Mouse (Mus musculus) pancreas, adult 10 weeks (tissue): ENCODE data around the gene Olfr585. TPM values are rescaled to one million over a fixed set of nuclear protein-coding genes. Genes with fewer than 3 reads are reported as not detected.

Experiments
- polyA plus RNA-seq: library from polyadenylated mRNA; stranded (reverse); fragments of 350-450 nt; fragmentation: Illumina TruSeq; extraction: RNeasy Lipid Tissue Mini Kit (QIAGEN cat#74804); gene quantifications from one replicate; pipeline ENCODE4 v1.2.3, GENCODE M21; 2015; ENCODE audit warnings: low read depth, low replicate concordance; ENCODE audit not compliant: insufficient read depth

The Olfr585 gene
- not detected for polyA plus RNA-seq

GRCm38 (mm10) chr7:103097420-103097819, at the start of gene Olfr585:
Gene Olfr585, plus strand, starts transcription at chr7:103097720.

DNA sequence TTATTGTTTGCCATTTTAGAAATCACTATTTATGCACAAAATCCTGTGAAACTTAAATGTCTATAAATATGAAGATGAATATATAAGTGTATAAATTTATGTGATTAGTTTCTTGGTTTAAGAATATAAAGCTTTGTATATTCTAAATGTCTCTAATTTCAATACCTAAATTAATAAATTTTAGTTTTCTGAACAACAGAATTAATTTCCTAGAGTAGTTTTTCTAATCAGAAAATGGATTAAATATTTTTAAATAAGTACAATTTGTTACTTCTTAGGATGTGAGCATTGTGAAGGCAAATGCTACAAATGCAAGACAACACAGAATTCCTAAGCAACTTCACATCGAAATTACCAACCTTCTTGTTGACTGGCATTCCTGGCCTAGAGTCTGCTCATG, 46.5 kb upstream of the Olfr585 start, which contains the start of gene Olfr583:
Gene Olfr583 (plus strand): TSS at position 301 of the 400 bp plus-strand sequence.

GRCm38 (mm10) chr7:103081585-103081984, 15.9 kb upstream of the Olfr585 start, which contains the start of gene Olfr584:
Gene Olfr584, plus strand, starts transcription at chr7:103081885.

GRCm38 (mm10) chr7:103125538-103125937, 28.0 kb downstream of the Olfr585 start, which contains the start of gene Olfr586:
Gene Olfr586, minus strand, starts transcription at chr7:103125638.

DNA sequence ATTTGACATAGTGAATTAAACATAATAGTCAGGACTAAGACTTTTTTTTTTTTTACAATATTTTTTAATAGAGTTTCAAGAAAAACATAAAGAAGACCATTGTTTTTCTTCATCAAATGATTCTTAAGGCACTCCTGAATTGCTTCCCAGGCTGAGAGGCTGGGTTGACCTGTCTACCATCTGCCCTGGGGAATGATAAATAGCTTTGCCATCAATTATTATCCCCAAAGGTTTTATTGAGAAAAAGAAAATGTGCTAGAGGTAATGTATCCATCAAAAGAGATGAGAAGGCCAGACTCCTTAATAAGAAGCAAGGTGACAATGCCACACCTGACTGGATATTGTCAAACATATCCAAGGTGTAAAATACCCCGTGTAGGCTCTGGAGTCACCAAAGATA, 43.1 kb downstream of the Olfr585 start, which contains the start of gene Olfr588-ps1:
Gene Olfr588-ps1 (plus strand): TSS at position 301 of the 400 bp plus-strand sequence.

Other genes with a start within 250 kb of the Olfr585 start
- not detected for gene Olfr566, start 239.0 kb upstream of the Olfr585 start, polyA plus RNA-seq
- gene Olfr568, start 220.6 kb upstream of the Olfr585 start, polyA plus RNA-seq, result not detected
- not detected for gene Olfr569, start 206.8 kb upstream of the Olfr585 start, polyA plus RNA-seq
- gene Olfr570, start 203.1 kb upstream of the Olfr585 start, polyA plus RNA-seq, result not detected
- not detected for gene Olfr571, start 180.2 kb upstream of the Olfr585 start, polyA plus RNA-seq
- gene Olfr572, start 173.3 kb upstream of the Olfr585 start, polyA plus RNA-seq, result not detected
- gene Olfr573-ps1, start 155.1 kb upstream of the Olfr585 start, polyA plus RNA-seq, result not detected
- gene Olfr574, start 149.3 kb upstream of the Olfr585 start, polyA plus RNA-seq, result not detected
- not detected for gene Olfr575, start 138.9 kb upstream of the Olfr585 start, polyA plus RNA-seq
- not detected for gene Olfr576, start 135.1 kb upstream of the Olfr585 start, polyA plus RNA-seq
- not detected for gene Olfr577, start 121.8 kb upstream of the Olfr585 start, polyA plus RNA-seq
- not detected for gene Olfr578, start 108.4 kb upstream of the Olfr585 start, polyA plus RNA-seq
- not detected for gene Olfr582, start 59.7 kb upstream of the Olfr585 start, polyA plus RNA-seq
- gene Olfr583, start 46.4 kb upstream of the Olfr585 start, polyA plus RNA-seq, result not detected
- gene Olfr584, start 15.8 kb upstream of the Olfr585 start, polyA plus RNA-seq, result not detected
- not detected for gene Olfr586, start 27.9 kb downstream of the Olfr585 start, polyA plus RNA-seq
- gene Olfr588-ps1, start 43.2 kb downstream of the Olfr585 start, polyA plus RNA-seq, result not detected
- gene Olfr589, start 58.6 kb downstream of the Olfr585 start, polyA plus RNA-seq, result not detected
- not detected for gene Olfr591, start 80.6 kb downstream of the Olfr585 start, polyA plus RNA-seq
- gene Olfr592, start 87.1 kb downstream of the Olfr585 start, polyA plus RNA-seq, result not detected
- not detected for gene Olfr593, start 114.1 kb downstream of the Olfr585 start, polyA plus RNA-seq
- gene Olfr594, start 119.3 kb downstream of the Olfr585 start, polyA plus RNA-seq, result not detected
- gene Usp17ld, start 154.8 kb downstream of the Olfr585 start, polyA plus RNA-seq, result not detected
- not detected for gene Olfr596, start 207.9 kb downstream of the Olfr585 start, polyA plus RNA-seq
- not detected for gene Olfr597, start 218.6 kb downstream of the Olfr585 start, polyA plus RNA-seq
- gene Olfr598, start 225.8 kb downstream of the Olfr585 start, polyA plus RNA-seq, result not detected
- not detected for gene Olfr599, start 238.2 kb downstream of the Olfr585 start, polyA plus RNA-seq